Mouse (Mus musculus) liver, embryonic 14.5 days (tissue): ENCODE results near the gene Rab3d. TPM values are rescaled to one million over a fixed set of nuclear protein-coding genes. Genes with fewer than 3 reads are reported as not detected.

ENCODE experiments used
- ATAC-seq: fragments of 200-750 bp; cut with Nextera tagmentation; 2 replicates; pipeline ENCODE4 v1.8.0; 2017; ENCODE audit warnings: moderate number of reproducible peaks, mild to moderate bottlenecking, moderate library complexity; ENCODE audit not compliant: insufficient read depth
- DNase-seq, 3 experiments: peaks; one replicate each; pipeline ENCODE4 v3.0.0-alpha.2; 2012 to 2013; ENCODE audit warnings: low read depth in 3 of 3, low spot score in 3 of 3
- H3K27ac ChIP-seq: fragments of 300-500 bp; sonication (generic); 2 replicates; pipeline ENCODE4 v1.5.1; 2014; ENCODE audit warnings: moderate library complexity, mild to moderate bottlenecking, control low read depth, inconsistent platforms
- H3K27me3 ChIP-seq: fragments of 300-500 bp; sonication (generic); 2 replicates; pipeline ENCODE4 v1.6.1; 2014; ENCODE audit warnings: mild to moderate bottlenecking, low read length, moderate library complexity; ENCODE audit not compliant: control insufficient read depth, insufficient read depth
- H3K36me3 ChIP-seq: fragments of 300-500 bp; sonication (generic); replicated peaks from 2 replicates; pipeline ENCODE4 v1.6.1; 2014; ENCODE audit warnings: low read depth; ENCODE audit not compliant: control insufficient read depth, insufficient read depth
- H3K4me1 ChIP-seq, 2 experiments: fragments of 200-500 bp in 1 of 2; fragments of 300-500 bp in 1 of 2; sonication (generic) in 1 of 2; replicated peaks; 2 replicates each; pipeline ENCODE4 v1.6.1; 2012 to 2014; ENCODE audit warnings: antibody characterized with exemption in 1 of 2, inconsistent platforms in 1 of 2, low read length in 1 of 2; ENCODE audit not compliant: control insufficient read depth in 2 of 2, insufficient read depth in 2 of 2
- H3K4me2 ChIP-seq: fragments of 300-500 bp; sonication (generic); 2 replicates; pipeline ENCODE4 v1.6.1; 2014; ENCODE audit warnings: low read depth, mild to moderate bottlenecking, control low read depth, moderate library complexity
- H3K4me3 ChIP-seq, 2 experiments: fragments of 200-500 bp in 1 of 2; fragments of 300-500 bp in 1 of 2; sonication (generic) in 1 of 2; 2 replicates each; pipeline ENCODE4 v1.5.1; 2012 to 2014; ENCODE audit warnings: low read depth in 2 of 2, low read length in 2 of 2, mild to moderate bottlenecking in 2 of 2, control low read depth in 1 of 2, inconsistent platforms in 1 of 2, moderate library complexity in 1 of 2; ENCODE audit not compliant: insufficient read depth in 1 of 2
- H3K9ac ChIP-seq: fragments of 300-500 bp; sonication (generic); replicated peaks from 2 replicates; pipeline ENCODE4 v1.6.1; 2014; ENCODE audit warnings: mild to moderate bottlenecking, control low read depth, moderate library complexity
- H3K9me3 ChIP-seq: fragments of 300-500 bp; sonication (generic); 2 replicates; pipeline ENCODE4 v1.6.1; 2016; ENCODE audit warnings: low read length, mixed read lengths; ENCODE audit not compliant: control insufficient read depth
- CTCF ChIP-seq: IDR thresholded peaks from 2 replicates; pipeline ENCODE4 v1.5.1; 2016; ENCODE audit warnings: antibody characterized with exemption, low read depth, control low read depth
- EP300 ChIP-seq: IDR thresholded peaks from 2 replicates; pipeline ENCODE4 v1.6.1; 2016; ENCODE audit warnings: antibody characterized with exemption, low read depth
- WGBS: fragments of 180-500 bp; shearing (Covaris S2); extraction: QIAGEN DNeasy Blood & Tissue Kit; methylation state at CpG from one replicate; pipeline ENCODE4 v1.1.7; 2014; ENCODE audit not compliant: insufficient replicate concordance; 5-methylcytosine and 5-hydroxymethylcytosine counted together
- polyA plus RNA-seq, 2 experiments: library from polyadenylated mRNA; depleted of rRNA in 1 of 2; stranded (reverse) in 1 of 2; unstranded in 1 of 2; fragments of >200 nt; fragmentation: Nextera tagmentation in 1 of 2; extraction: Ambion mirVana in 1 of 2; gene quantifications; 2 replicates each; pipeline versions ENCODE4 v1.2.1 to v1.2.3; 2012 to 2014

Rab3d gene
- polyA plus RNA-seq, 2 experiments, result 6.4 to 6.7 TPM

DNA sequence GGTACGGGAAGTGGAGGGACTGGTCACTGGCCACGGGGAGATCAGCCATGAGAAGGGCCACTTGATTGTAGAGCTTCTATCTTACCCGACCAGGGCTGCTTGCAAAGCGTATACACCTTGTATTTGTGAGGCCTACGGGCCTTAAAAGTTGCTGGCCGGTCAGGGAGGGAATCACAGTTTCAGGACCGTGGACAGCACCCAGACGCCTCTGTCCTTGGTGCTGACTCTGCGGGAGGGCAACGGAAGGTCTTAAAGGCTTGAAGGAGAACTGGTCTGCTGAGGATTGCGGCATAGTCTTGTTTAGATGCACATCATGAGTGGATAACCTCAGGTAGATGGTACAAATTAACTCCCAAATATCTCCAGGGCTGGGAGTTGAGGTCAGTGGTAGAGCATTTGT lies 32.3 kb upstream of the Rab3d start:
- Histone ChIP-seq H3K36me3 (no peaks in the 10 kb centered on the region), H3K9me3 (no peaks in the 10 kb centered on the region), H3K27ac (no peak overlapping the region), H3K27me3 (no peaks in the 10 kb centered on the region; the same call in 1 of the 2 replicates), H3K4me2 (no peak overlapping the region), H3K9ac (no peak overlapping the region), H3K4me3 (no peak overlapping the region), H3K4me1 (peaks cover 4 to 6% of the 10 kb centered on the region in 2 experiments; a peak in 3 of 4 replicates)
- ATAC-seq (no peak), DNase-seq (peak in 1 of 3 experiments; percentile 43)
- TF ChIP-seq CTCF, result no peak
- no peak for TF ChIP-seq EP300
- 11% methylated on average over 11 of the region's 11 CpGs for WGBS

GRCm38 (mm10) chr9:21948790-21949189 lies 30.8 kb upstream of the Rab3d start:
- ATAC-seq (no peak), DNase-seq (no peak)
- Histone ChIP-seq H3K36me3 (no peaks in the 10 kb centered on the region), H3K9me3 (no peaks in the 10 kb centered on the region), H3K27me3 (no peaks in the 10 kb centered on the region; the same call in 1 of the 2 replicates), H3K27ac (no peak overlapping the region), H3K9ac (no peak overlapping the region), H3K4me2 (no peak overlapping the region), H3K4me1 (0 out of 4 replicates have a peak, but pooled peaks cover 0 to 2% of the 10 kb centered on the region in 2 experiments), H3K4me3 (no peak overlapping the region)
- TF ChIP-seq CTCF, result no peak
- no peak for TF ChIP-seq EP300
- WGBS, result 54% methylated on average over 6 of the region's 6 CpGs

- ATAC-seq, result no peak
- 37% methylated on average over 8 of the region's 8 CpGs for WGBS
- no peak overlapping the region for H3K4me2 ChIP-seq
- no peaks in the 10 kb centered on the region for H3K36me3 ChIP-seq
- H3K4me1 ChIP-seq, result 0 out of 4 replicates have a peak, but pooled peaks cover 0 to 2% of the 10 kb centered on the region in 2 experiments
- TF ChIP-seq CTCF (no peak), EP300 (no peak)
- H3K27me3 ChIP-seq, result no peaks in the 10 kb centered on the region; the same call in 1 of the 2 replicates
- no peaks in the 10 kb centered on the region for H3K9me3 ChIP-seq
- DNase-seq, result no peak
- no peak overlapping the region for H3K27ac ChIP-seq
- no peak overlapping the region for H3K9ac ChIP-seq
- H3K4me3 ChIP-seq, result no peak overlapping the region
Observed at GRCm38 (mm10) chr9:21948146-21948545, 30.2 kb upstream of the Rab3d start.

DNA sequence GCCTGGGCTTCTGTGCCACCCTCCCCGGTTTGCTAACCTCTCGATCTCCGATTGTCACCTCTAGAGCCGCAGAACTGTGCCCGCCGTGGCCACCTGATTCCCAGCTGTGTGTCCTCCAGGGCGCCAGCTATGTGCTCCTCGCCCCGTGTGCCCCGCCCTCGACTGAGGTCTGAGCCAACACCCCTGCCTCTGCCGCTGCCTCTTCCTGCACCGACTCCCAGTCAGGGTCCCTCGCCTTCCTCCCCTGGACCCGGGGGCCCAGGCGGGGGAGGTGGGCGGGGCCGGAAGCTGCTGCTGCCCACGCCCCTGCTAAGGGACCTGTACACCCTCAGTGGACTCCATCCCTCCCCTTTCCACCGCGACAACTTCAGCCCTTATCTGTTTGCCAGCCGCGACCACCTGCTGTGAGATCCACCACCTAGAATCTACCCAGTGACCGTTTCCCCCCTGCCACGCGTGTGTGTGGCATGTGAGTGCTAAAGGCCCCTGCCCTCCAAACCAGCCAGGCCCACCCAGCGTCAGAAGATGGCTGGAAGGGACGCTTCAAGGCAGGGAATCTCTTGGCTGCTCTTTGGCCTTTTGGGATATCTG lies 29.6 kb upstream of the Rab3d start:
- ATAC-seq (no peak; the same call in 1 of the 2 replicates), DNase-seq (no peak)
- H3K27me3 ChIP-seq, result no peaks in the 10 kb centered on the region; the same call in 1 of the 2 replicates
- H3K9me3 ChIP-seq, result no peaks in the 10 kb centered on the region
- WGBS, result 2% methylated on average over 25 of the region's 28 CpGs
- H3K4me3 ChIP-seq, result no peak overlapping the region
- no peak overlapping the region for H3K27ac ChIP-seq
- TF ChIP-seq CTCF, result no peak
- TF ChIP-seq EP300, result no peak
- H3K9ac ChIP-seq, result no peak overlapping the region
- H3K4me1 ChIP-seq, result 0 out of 4 replicates have a peak, but pooled peaks cover 0 to 2% of the 10 kb centered on the region in 2 experiments
- peak overlapping the region; percentile 32 for H3K4me2 ChIP-seq
- H3K36me3 ChIP-seq, result no peaks in the 10 kb centered on the region

- H3K9me3 ChIP-seq, result no peaks in the 10 kb centered on the region
- H3K27me3 ChIP-seq, result no peaks in the 10 kb centered on the region; the same call in 1 of the 2 replicates
- DNase-seq, result no peak
- no peak overlapping the region for H3K4me2 ChIP-seq
- H3K4me3 ChIP-seq, result no peak overlapping the region
- H3K4me1 ChIP-seq, result 0 out of 4 replicates have a peak, but pooled peaks cover 0 to 2% of the 10 kb centered on the region in 2 experiments
- no peak overlapping the region for H3K27ac ChIP-seq
- no peak for TF ChIP-seq CTCF
- no peak for TF ChIP-seq EP300
- no peak overlapping the region for H3K9ac ChIP-seq
- no peak for ATAC-seq
- no peaks in the 10 kb centered on the region for H3K36me3 ChIP-seq
- WGBS, result 18% methylated on average over 23 of the region's 23 CpGs
Observed at GRCm38 (mm10) chr9:21944267-21944666, 26.3 kb upstream of the Rab3d start.
